Mouse (Mus musculus): Measurements from ENCODE around the gene Foxn2.

Gene Foxn2

GRCm38 (mm10) chr17:88492107-88492460 lies 51.6 kb downstream of the Foxn2 start:
- CTCF ChIA-PET: interaction anchor here (0.6 to 1.3 kb wide), 2 partner anchors 17 to 149 kb away, joined by 3 to 4 read pairs; no protein-coding TSS in a partner anchor

GRCm38 (mm10) chr17:88493551-88493950 lies 53.0 kb downstream of the Foxn2 start:
- CTCF ChIA-PET: no interaction called here

GRCm38 (mm10) chr17:88494121-88494771 lies 53.7 kb downstream of the Foxn2 start:
- CTCF ChIA-PET: interaction anchor here (0.7 kb wide), 1 partner anchor 58 kb away, joined by 3 read pairs; no protein-coding TSS in a partner anchor

GRCm38 (mm10) chr17:88494772-88495132 lies 54.2 kb downstream of the Foxn2 start:
- CTCF ChIA-PET: no interaction called here

- CTCF ChIA-PET: interaction anchor here (0.8 kb wide), 1 partner anchor 467 kb away, joined by 24 read pairs; no protein-coding TSS in a partner anchor
Measured at GRCm38 (mm10) chr17:88498090-88498682, 57.7 kb downstream of the Foxn2 start.

GRCm38 (mm10) chr17:88504056-88504455 lies 63.5 kb downstream of the Foxn2 start:
- CTCF ChIA-PET: no interaction called here

- CTCF ChIA-PET: no interaction called here
Measured at GRCm38 (mm10) chr17:88505275-88505723, 64.8 kb downstream of the Foxn2 start.

GRCm38 (mm10) chr17:88505941-88506340 lies 65.4 kb downstream of the Foxn2 start:
- CTCF ChIA-PET: no interaction called here

GRCm38 (mm10) chr17:88507376-88507775 lies 66.9 kb downstream of the Foxn2 start:
- CTCF ChIA-PET: no interaction called here

- CTCF ChIA-PET: interaction anchor here (0.7 kb wide), 1 partner anchor 17 kb away, joined by 3 read pairs; no protein-coding TSS in a partner anchor
Measured at GRCm38 (mm10) chr17:88508846-88509508, 68.5 kb downstream of the Foxn2 start.

GRCm38 (mm10) chr17:88509999-88510398 lies 69.5 kb downstream of the Foxn2 start:
- CTCF ChIA-PET: interaction anchor here (0.5 kb wide), 1 partner anchor 131 kb away, joined by 3 read pairs; no protein-coding TSS in a partner anchor

- CTCF ChIA-PET: interaction anchor here (0.6 to 0.7 kb wide), 2 partner anchors 92 to 151 kb away, joined by 3 read pairs; no protein-coding TSS in a partner anchor
Measured at GRCm38 (mm10) chr17:88511095-88511551, 70.6 kb downstream of the Foxn2 start.

- CTCF ChIA-PET: no interaction called here
Measured at GRCm38 (mm10) chr17:88516477-88516876, 76.0 kb downstream of the Foxn2 start.

- CTCF ChIA-PET: no interaction called here
Measured at GRCm38 (mm10) chr17:88527781-88528180, 87.3 kb downstream of the Foxn2 start.

GRCm38 (mm10) chr17:88529519-88530235 lies 89.2 kb downstream of the Foxn2 start, which contains the start of gene Ppp1r21:
Ppp1r21 (plus strand) TSS chr17:88530118.
- CTCF ChIA-PET: interaction anchor here (0.6 to 1.1 kb wide), 3 partner anchors 9 to 94 kb away, joined by 5 to 9 read pairs (median 5); no protein-coding TSS in a partner anchor

GRCm38 (mm10) chr17:88530236-88530619 lies 89.7 kb downstream of the Foxn2 start:
- CTCF ChIA-PET: interaction anchor here (0.6 to 1.1 kb wide), 3 partner anchors 8 to 94 kb away, joined by 5 to 9 read pairs (median 5); no protein-coding TSS in a partner anchor

- CTCF ChIA-PET: interaction anchor here (1.1 kb wide), 1 partner anchor 8 kb away, joined by 9 read pairs; no protein-coding TSS in a partner anchor
Measured at GRCm38 (mm10) chr17:88530667-88531066, 90.2 kb downstream of the Foxn2 start.

GRCm38 (mm10) chr17:88531176-88531575 lies 90.7 kb downstream of the Foxn2 start:
- CTCF ChIA-PET: no interaction called here

GRCm38 (mm10) chr17:88537842-88538430 lies 97.4 kb downstream of the Foxn2 start:
- CTCF ChIA-PET: interaction anchor here (0.5 to 1.0 kb wide), 2 partner anchors 8 to 96 kb away, joined by 3 to 9 read pairs; partner anchors contain the start of gene Ppp1r21
